Mouse (Mus musculus): ENCODE data around the gene Kirrel2. TPM values are rescaled to one million over a fixed set of nuclear protein-coding genes. Genes with fewer than 3 reads are reported as not detected.

Kirrel2 gene
- polyA plus RNA-seq, 1 experiment from 2014 or later, result 0.16 TPM

GRCm38 (mm10) chr7:30474999-30475398 is 17.5 kb upstream of the Kirrel2 start:
- Histone ChIP-seq H3K27me3 (peaks cover 10% of the 10 kb centered on the region; the same call in 1 of the 2 replicates), H3K4me3 (no peak overlapping the region), H3K9me3 (replicated peaks) (no peaks in the 10 kb centered on the region), H3K4me2 (no peak overlapping the region), H3K27ac (no peak overlapping the region), H3K4me1 (replicated peaks) (no peaks in the 10 kb centered on the region; the same call in 1 of the 2 replicates), H3K9ac (no peak overlapping the region), H3K36me3 (no peaks in the 10 kb centered on the region)
- ATAC-seq (replicated peaks; ENCODE audit: insufficient number of reproducible peaks, insufficient read depth, low FRiP score, low read depth), result no peak
- WGBS, result 57% methylated on average over 4 of the region's 4 CpGs

DNA sequence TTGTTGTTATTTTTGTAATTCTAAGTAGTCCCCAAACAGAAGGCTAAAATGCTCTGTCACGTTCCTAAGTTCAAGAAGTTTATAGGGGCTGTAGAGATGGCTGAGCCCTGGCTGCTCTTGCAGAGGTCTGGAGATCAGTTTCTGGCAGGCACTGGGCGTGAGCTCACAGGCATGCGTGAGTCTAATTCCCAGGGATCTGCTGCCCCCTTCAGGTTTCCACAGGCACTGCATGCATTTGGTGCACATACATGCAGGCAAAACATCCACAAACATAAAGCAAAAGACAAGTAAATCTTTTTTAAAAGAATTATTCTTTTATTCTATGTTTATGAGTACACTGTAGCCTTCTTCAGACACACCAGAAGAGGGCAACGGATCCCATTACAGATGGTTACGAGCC is 14.9 kb upstream of the Kirrel2 start:
- Histone ChIP-seq H3K4me3 (no peak overlapping the region), H3K9me3 (replicated peaks) (no peaks in the 10 kb centered on the region), H3K27me3 (peaks cover 16% of the 10 kb centered on the region), H3K27ac (no peak overlapping the region), H3K4me2 (no peak overlapping the region), H3K9ac (no peak overlapping the region), H3K36me3 (no peaks in the 10 kb centered on the region), H3K4me1 (replicated peaks) (peaks cover under 1% of the 10 kb centered on the region; the same call in 1 of the 2 replicates)
- 43% methylated on average over 5 of the region's 5 CpGs for WGBS
- ATAC-seq (replicated peaks; ENCODE audit: insufficient number of reproducible peaks, insufficient read depth, low FRiP score, low read depth), result no peak

GRCm38 (mm10) chr7:30464816-30465300 is 7.4 kb upstream of the Kirrel2 start:
- peaks cover 5% of the 10 kb centered on the region; the same call in 1 of the 2 replicates for H3K4me1 ChIP-seq (replicated peaks)
- H3K9ac ChIP-seq, result no peak overlapping the region
- WGBS, result 10% methylated on average over 6 of the region's 6 CpGs
- H3K27me3 ChIP-seq, result peaks cover 85% of the 10 kb centered on the region
- no peak for ATAC-seq (replicated peaks; ENCODE audit: insufficient number of reproducible peaks, insufficient read depth, low FRiP score, low read depth)
- H3K27ac ChIP-seq, result no peak overlapping the region
- no peaks in the 10 kb centered on the region for H3K36me3 ChIP-seq
- no peak overlapping the region for H3K4me2 ChIP-seq
- no peak overlapping the region for H3K4me3 ChIP-seq
- H3K9me3 ChIP-seq (replicated peaks), result no peaks in the 10 kb centered on the region

GRCm38 (mm10) chr7:30463996-30464395 is 6.5 kb upstream of the Kirrel2 start:
- H3K36me3 ChIP-seq, result no peaks in the 10 kb centered on the region
- H3K9me3 ChIP-seq (replicated peaks), result no peaks in the 10 kb centered on the region
- no peak overlapping the region for H3K9ac ChIP-seq
- H3K27ac ChIP-seq, result no peak overlapping the region
- peaks cover 5% of the 10 kb centered on the region; the same call in 1 of the 2 replicates for H3K4me1 ChIP-seq (replicated peaks)
- no peak overlapping the region for H3K4me3 ChIP-seq
- WGBS, result 23% methylated on average over 4 of the region's 4 CpGs
- no peak for ATAC-seq (replicated peaks; ENCODE audit: insufficient number of reproducible peaks, insufficient read depth, low FRiP score, low read depth)
- peaks cover 93% of the 10 kb centered on the region for H3K27me3 ChIP-seq
- no peak overlapping the region for H3K4me2 ChIP-seq

DNA sequence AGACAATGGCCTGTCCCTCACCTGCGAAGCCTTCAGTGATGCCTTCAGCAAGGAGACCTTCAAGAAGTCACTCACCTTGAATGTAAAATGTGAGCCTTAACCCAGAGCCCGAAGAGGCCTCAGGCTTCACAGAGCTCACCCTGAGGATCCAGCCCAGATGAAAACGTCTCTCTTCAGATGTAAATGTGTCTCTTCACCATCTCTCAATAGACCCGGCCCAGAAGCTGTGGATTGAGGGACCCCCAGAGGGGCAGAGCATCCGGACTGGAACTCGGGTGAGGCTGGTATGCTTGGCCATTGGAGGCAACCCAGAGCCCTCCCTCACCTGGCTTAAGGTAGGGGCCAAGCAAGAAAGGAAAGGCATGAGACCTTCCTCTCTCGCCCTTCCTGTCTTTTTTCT is 6.1 kb upstream of the Kirrel2 start:
- 32% methylated on average over 7 of the region's 7 CpGs for WGBS
- H3K4me1 ChIP-seq (replicated peaks), result peaks cover 5% of the 10 kb centered on the region; the same call in 1 of the 2 replicates
- no peaks in the 10 kb centered on the region for H3K9me3 ChIP-seq (replicated peaks)
- H3K27ac ChIP-seq, result no peak overlapping the region
- peaks cover 96% of the 10 kb centered on the region for H3K27me3 ChIP-seq
- no peak overlapping the region for H3K9ac ChIP-seq
- H3K4me2 ChIP-seq, result no peak overlapping the region
- no peak overlapping the region for H3K4me3 ChIP-seq
- no peak for ATAC-seq (replicated peaks; ENCODE audit: insufficient number of reproducible peaks, insufficient read depth, low FRiP score, low read depth)
- H3K36me3 ChIP-seq, result no peaks in the 10 kb centered on the region

- H3K27me3 ChIP-seq, result peaks cover 97% of the 10 kb centered on the region
- H3K9me3 ChIP-seq (replicated peaks), result no peaks in the 10 kb centered on the region
- ATAC-seq (replicated peaks; ENCODE audit: insufficient number of reproducible peaks, insufficient read depth, low FRiP score, low read depth), result no peak
- H3K36me3 ChIP-seq, result no peaks in the 10 kb centered on the region
- no peak overlapping the region for H3K4me2 ChIP-seq
- no peak overlapping the region for H3K27ac ChIP-seq
- H3K4me3 ChIP-seq, result no peak overlapping the region
- 23% methylated on average over 6 of the region's 6 CpGs for WGBS
- H3K4me1 ChIP-seq (replicated peaks), result peaks cover 12% of the 10 kb centered on the region
- no peak overlapping the region for H3K9ac ChIP-seq
Measured at GRCm38 (mm10) chr7:30459484-30459883, 2.0 kb upstream of the Kirrel2 start.

DNA sequence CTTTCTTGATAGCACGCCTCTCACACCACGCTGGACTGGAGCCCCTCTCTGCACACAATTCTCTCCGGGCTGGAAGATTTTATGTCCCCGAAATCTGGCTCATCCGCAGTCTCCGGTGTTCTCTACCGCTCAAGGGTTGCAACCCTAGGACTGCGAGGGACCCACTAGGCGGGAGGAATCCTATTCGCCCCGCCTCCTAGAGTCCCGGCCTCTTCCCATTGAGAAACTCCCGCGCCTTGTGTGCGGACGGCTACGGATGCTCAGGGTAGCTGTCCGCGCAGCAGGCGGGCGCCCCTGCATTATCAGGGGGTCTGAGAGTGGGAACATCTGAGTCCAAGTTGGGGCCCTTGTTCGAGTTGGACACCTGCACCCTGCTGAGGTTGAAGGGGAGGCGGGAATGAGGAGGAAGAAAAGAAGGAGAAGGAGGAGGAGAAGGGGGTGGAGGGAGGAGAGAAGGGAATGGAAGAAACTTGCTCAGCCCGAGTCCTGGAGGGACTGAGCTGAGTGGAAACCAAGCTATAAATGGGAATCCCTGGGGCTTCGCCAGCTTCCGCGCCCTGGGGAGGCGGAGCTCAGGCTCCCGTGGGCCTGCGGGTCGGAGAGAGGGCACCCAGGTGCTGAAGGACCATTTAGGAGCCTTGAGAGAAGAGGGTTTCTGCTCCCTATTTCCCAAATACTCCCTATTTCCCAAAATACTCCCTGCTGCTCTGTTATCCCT is 420 bp downstream of the Kirrel2 start:
- H3K4me3 ChIP-seq, result 0 out of 2 replicates have a peak overlapping the region, but pooled peaks have one; percentile 13
- H3K4me1 ChIP-seq (replicated peaks), result peaks cover 17% of the 10 kb centered on the region
- peaks cover 98% of the 10 kb centered on the region for H3K27me3 ChIP-seq
- no peak overlapping the region for H3K27ac ChIP-seq
- peak overlapping the region; percentile 42 for H3K4me2 ChIP-seq
- H3K9ac ChIP-seq, result no peak overlapping the region
- no peak for ATAC-seq (replicated peaks; ENCODE audit: insufficient number of reproducible peaks, insufficient read depth, low FRiP score, low read depth)
- H3K36me3 ChIP-seq, result no peaks in the 10 kb centered on the region
- WGBS, result under 1% methylated on average over 31 of the region's 31 CpGs
- H3K9me3 ChIP-seq (replicated peaks), result no peaks in the 10 kb centered on the region

GRCm38 (mm10) chr7:30456487-30456886 is 1.0 kb downstream of the Kirrel2 start:
- Histone ChIP-seq H3K27me3 (peaks cover 96% of the 10 kb centered on the region), H3K27ac (no peak overlapping the region), H3K4me3 (0 out of 2 replicates have a peak overlapping the region, but pooled peaks have one; percentile 13), H3K9me3 (replicated peaks) (no peaks in the 10 kb centered on the region), H3K36me3 (no peaks in the 10 kb centered on the region), H3K9ac (no peak overlapping the region), H3K4me1 (replicated peaks) (peaks cover 17% of the 10 kb centered on the region), H3K4me2 (no peak overlapping the region)
- under 1% methylated on average over 9 of the region's 9 CpGs for WGBS
- no peak for ATAC-seq (replicated peaks; ENCODE audit: insufficient number of reproducible peaks, insufficient read depth, low FRiP score, low read depth)

GRCm38 (mm10) chr7:30454259-30454658 is 3.2 kb downstream of the Kirrel2 start:
- 14% methylated on average over 6 of the region's 6 CpGs for WGBS
- no peak overlapping the region for H3K27ac ChIP-seq
- no peak overlapping the region for H3K4me2 ChIP-seq
- no peak for ATAC-seq (replicated peaks; ENCODE audit: insufficient number of reproducible peaks, insufficient read depth, low FRiP score, low read depth)
- H3K9me3 ChIP-seq (replicated peaks), result no peaks in the 10 kb centered on the region
- H3K4me3 ChIP-seq, result no peak overlapping the region
- H3K27me3 ChIP-seq, result peaks cover 92% of the 10 kb centered on the region
- no peak overlapping the region for H3K9ac ChIP-seq
- peaks cover 17% of the 10 kb centered on the region for H3K4me1 ChIP-seq (replicated peaks)
- H3K36me3 ChIP-seq, result no peaks in the 10 kb centered on the region

DNA sequence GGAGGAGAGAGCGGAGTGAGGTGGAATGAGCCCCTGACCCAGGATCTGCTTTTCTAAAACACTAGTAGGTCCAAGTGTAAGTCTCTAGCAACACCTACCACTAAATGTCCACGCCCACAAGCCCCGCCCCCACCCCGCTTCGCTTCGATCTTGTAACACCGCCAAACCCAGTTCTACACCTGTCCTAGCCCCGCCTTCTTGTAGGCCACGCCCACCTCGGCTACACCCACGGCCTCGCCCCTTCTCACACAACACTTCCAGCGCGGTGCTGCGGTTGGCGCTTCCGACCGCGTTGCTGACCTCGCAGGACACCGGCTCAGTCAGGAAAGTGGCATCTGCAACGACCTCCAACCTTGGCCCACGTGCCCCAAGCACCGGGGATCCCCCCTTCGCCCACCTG is 3.7 kb downstream of the Kirrel2 start:
- Histone ChIP-seq H3K4me2 (peak overlapping the region; percentile 34), H3K4me1 (replicated peaks) (peaks cover 17% of the 10 kb centered on the region), H3K27ac (no peak overlapping the region), H3K9me3 (replicated peaks) (no peaks in the 10 kb centered on the region), H3K4me3 (peak overlapping the region; percentile 14; the same call in 1 of the 2 replicates), H3K27me3 (peaks cover 87% of the 10 kb centered on the region), H3K9ac (no peak overlapping the region), H3K36me3 (no peaks in the 10 kb centered on the region)
- no peak for ATAC-seq (replicated peaks; ENCODE audit: insufficient number of reproducible peaks, insufficient read depth, low FRiP score, low read depth)
- WGBS, result 3% methylated on average over 25 of the region's 25 CpGs

DNA sequence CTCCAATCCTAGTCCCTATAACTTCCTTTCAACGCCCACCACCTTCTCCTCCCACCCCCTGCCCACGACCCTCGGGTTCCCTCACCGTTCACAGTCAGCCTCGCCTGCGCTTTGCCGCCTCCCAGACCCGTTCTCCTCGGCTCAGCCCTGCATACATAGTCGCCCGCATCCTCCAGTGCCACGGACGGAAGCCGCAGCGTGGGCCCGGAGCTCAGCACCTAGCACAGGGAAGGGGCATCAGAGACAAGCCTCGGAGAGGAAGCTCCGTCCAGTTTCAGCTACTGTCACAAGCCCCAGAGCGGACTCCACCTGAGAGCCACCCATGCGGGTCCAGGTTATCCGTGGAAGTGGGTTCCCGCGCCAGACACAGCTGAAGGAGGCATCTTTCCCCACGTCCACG is 4.2 kb downstream of the Kirrel2 start:
- peaks cover 17% of the 10 kb centered on the region for H3K4me1 ChIP-seq (replicated peaks)
- no peak overlapping the region for H3K4me2 ChIP-seq
- WGBS, result 19% methylated on average over 25 of the region's 25 CpGs
- peak overlapping the region; percentile 14; the same call in 1 of the 2 replicates for H3K4me3 ChIP-seq
- H3K9me3 ChIP-seq (replicated peaks), result no peaks in the 10 kb centered on the region
- H3K36me3 ChIP-seq, result no peaks in the 10 kb centered on the region
- no peak overlapping the region for H3K27ac ChIP-seq
- H3K9ac ChIP-seq, result no peak overlapping the region
- peaks cover 84% of the 10 kb centered on the region for H3K27me3 ChIP-seq
- ATAC-seq (replicated peaks; ENCODE audit: insufficient number of reproducible peaks, insufficient read depth, low FRiP score, low read depth), result no peak

GRCm38 (mm10) chr7:30450241-30450640 is 7.2 kb downstream of the Kirrel2 start:
- Histone ChIP-seq H3K4me2 (no peak overlapping the region), H3K36me3 (no peaks in the 10 kb centered on the region), H3K4me3 (no peak overlapping the region), H3K4me1 (replicated peaks) (peaks cover 4% of the 10 kb centered on the region; the same call in 1 of the 2 replicates), H3K27ac (no peak overlapping the region), H3K9me3 (replicated peaks) (no peaks in the 10 kb centered on the region), H3K9ac (no peak overlapping the region), H3K27me3 (peaks cover 75% of the 10 kb centered on the region)
- ATAC-seq (replicated peaks; ENCODE audit: insufficient number of reproducible peaks, insufficient read depth, low FRiP score, low read depth), result no peak; the same call in 1 of the 2 replicates
- WGBS, result 64% methylated on average over 7 of the region's 7 CpGs
